16 mouse cellular contexts compared by ENCODE assay signal in genomic region chr17:50120098-50120497, GRCm38 (mm10).
DNase-seq lines count a peak whose midpoint lies in the region; ATAC-seq and TF ChIP-seq lines count a peak whose summit lies in the region.
"Had no signal": no experiment of that assay in that cellular context is flagged by ENCODE, and none has a peak within 500 bp of the region (broad histone marks: within the 10 kb centered on the region; RNA-seq: fewer than 3 reads in every experiment).

No protein-coding gene starts in this region.

- ATAC-seq in lung, postnatal 0 days = peak; percentile 37; the same call in 1 of the 2 replicates
- peak; percentile 73 for ATAC-seq in heart, embryonic 14.5 days (ENCODE audit: insufficient number of reproducible peaks, insufficient read depth, low FRiP score, low read depth)
- ATAC-seq in megakaryocyte progenitor cell, adult 5-6 weeks (replicated peaks; ENCODE audit: poor library complexity) = 0 out of 2 replicates have a peak, but pooled peaks have one; percentile 6

- 0 out of 2 replicates have a peak, but pooled peaks have one; percentile 31 for TF ChIP-seq POLR2A in heart, adult 2 months (IDR thresholded peaks at IDR 0.05; ENCODE audit: insufficient read depth, low read depth, low read length)

- H3K9me3 ChIP-seq in lung, postnatal 0 days (ENCODE audit: low read length) = no peaks in the 10 kb centered on the region
- H3K9me3 ChIP-seq in heart, embryonic 14.5 days (ENCODE audit: control insufficient read depth, low read length) = no peaks in the 10 kb centered on the region
- H3K9me3 ChIP-seq: hindbrain, embryonic 13.5 days; limb, embryonic 13.5 days; neural tube, embryonic 15.5 days had no signal

- peaks cover 27% of the 10 kb centered on the region for H3K36me3 ChIP-seq in heart, adult 2 months (ENCODE audit: control insufficient read depth, insufficient read depth, low read length)
- no peaks in the 10 kb centered on the region for H3K36me3 ChIP-seq in lung, postnatal 0 days (ENCODE audit: insufficient read depth, low read length)
- no peaks in the 10 kb centered on the region for H3K36me3 ChIP-seq in heart, embryonic 14.5 days (ENCODE audit: control insufficient read depth, insufficient read depth, low read length)
- H3K36me3 ChIP-seq: hindbrain, embryonic 13.5 days; limb, embryonic 13.5 days; neural tube, embryonic 15.5 days had no signal

- H3K4me1 ChIP-seq in heart, adult 2 months (ENCODE audit: control insufficient read depth, insufficient read depth, low read length) = peaks cover 45% of the 10 kb centered on the region
- H3K4me1 ChIP-seq in lung, postnatal 0 days (ENCODE audit: insufficient read depth, low read depth, low read length) = no peaks in the 10 kb centered on the region; the same call in 1 of the 2 replicates
- peaks cover 11 to 32% of the 10 kb centered on the region in 2 experiments for H3K4me1 ChIP-seq in heart, embryonic 14.5 days (ENCODE audit: control insufficient read depth in 2 of 2, insufficient read depth in 2 of 2, low read length in 2 of 2)
- H3K4me1 ChIP-seq: hindbrain, embryonic 13.5 days; neural tube, embryonic 15.5 days had no signal

- peak overlapping the region; percentile 91 for H3K27ac ChIP-seq in heart, adult 2 months
- H3K27ac ChIP-seq in lung, postnatal 0 days (ENCODE audit: low read length) = no peak overlapping the region
- peak overlapping the region; percentile 40 to 56 for H3K27ac ChIP-seq in heart, embryonic 14.5 days (replicated peaks in 1 of 2; ENCODE audit: control insufficient read depth in 1 of 2, insufficient read depth in 1 of 2, low read depth in 2 of 2, low read length in 2 of 2)
- H3K27ac ChIP-seq: hindbrain, embryonic 13.5 days; kidney, postnatal 0 days; left cerebral cortex, adult 2 months; limb, embryonic 13.5 days; neural tube, embryonic 15.5 days had no signal

- DNase-seq in heart, adult 2 months = peak; percentile 44 to 83
- DNase-seq in heart, postnatal 25 days (ENCODE audit: low spot score) = no peak
- peak; percentile 14 for DNase-seq in lung, postnatal 0 days (ENCODE audit: low spot score)
- no peak for DNase-seq in lung, postnatal 14 days
- DNase-seq in ovary, adult 18-20 months (ENCODE audit: low spot score) = no peak
- DNase-seq in ovary, postnatal 10 days (ENCODE audit: low spot score) = no peak
- DNase-seq: cerebellum, adult 8-10 months; right cerebral cortex, postnatal 25 days had no signal

- WGBS in heart, adult 2 months = 26% methylated on average over 4 of the region's 4 CpGs
- 65% methylated on average over 4 of the region's 4 CpGs for WGBS in lung, postnatal 0 days
- 39% methylated on average over 4 of the region's 4 CpGs for WGBS in heart, embryonic 14.5 days

- H3K27me3 ChIP-seq in heart, adult 2 months (ENCODE audit: control insufficient read depth, insufficient read depth, low read length) = no peaks in the 10 kb centered on the region
- H3K27me3 ChIP-seq in lung, postnatal 0 days (replicated peaks; ENCODE audit: insufficient read depth, low read length) = no peaks in the 10 kb centered on the region
- no peaks in the 10 kb centered on the region for H3K27me3 ChIP-seq in heart, embryonic 14.5 days (ENCODE audit: control insufficient read depth, insufficient read depth, low read length)
- H3K27me3 ChIP-seq: hindbrain, embryonic 13.5 days; limb, embryonic 13.5 days; neural tube, embryonic 15.5 days had no signal

- TF ChIP-seq EP300 in heart, adult 2 months (IDR thresholded peaks at IDR 0.05; ENCODE audit: insufficient read depth, low read depth, low read length) = peak; percentile 72
- no peak for TF ChIP-seq EP300 in lung, postnatal 0 days (IDR thresholded peaks at IDR 0.05)

- no peak overlapping the region for H3K4me2 ChIP-seq in lung, postnatal 0 days (replicated peaks; ENCODE audit: low read depth, low read length)
- no peak overlapping the region for H3K4me2 ChIP-seq in heart, embryonic 14.5 days (ENCODE audit: low read length)
- H3K4me2 ChIP-seq: hindbrain, embryonic 13.5 days; limb, embryonic 13.5 days; neural tube, embryonic 15.5 days had no signal

- intact Hi-C loops in heart, adult 2 months (cut with DNase I) = loop anchor here (5.0 kb wide), 1 partner anchor 67 kb away; no protein-coding TSS in a partner anchor
- intact Hi-C loops in heart, postnatal 25 days (cut with DNase I) = loop anchor here (5.0 kb wide), 2 partner anchors 68 to 72 kb away; partner anchors contain the start of gene Rftn1

- H3K9ac ChIP-seq in heart, adult 2 months (ENCODE audit: low read depth, low read length) = no peak overlapping the region
- no peak overlapping the region for H3K9ac ChIP-seq in lung, postnatal 0 days (replicated peaks; ENCODE audit: low read depth)
- no peak overlapping the region for H3K9ac ChIP-seq in heart, embryonic 14.5 days (ENCODE audit: low read length)
- H3K9ac ChIP-seq: hindbrain, embryonic 13.5 days; limb, embryonic 13.5 days; neural tube, embryonic 15.5 days had no signal

- TF ChIP-seq CTCF in heart, adult 2 months (IDR thresholded peaks at IDR 0.05) = no peak
- no peak for TF ChIP-seq CTCF in lung, postnatal 0 days (IDR thresholded peaks at IDR 0.05)

- no peak overlapping the region for H3K4me3 ChIP-seq in heart, adult 2 months
- H3K4me3 ChIP-seq in lung, postnatal 0 days (ENCODE audit: low read depth, low read length) = no peak overlapping the region
- no peak overlapping the region for H3K4me3 ChIP-seq in heart, embryonic 14.5 days (ENCODE audit: control insufficient read depth in 1 of 2, insufficient read depth in 1 of 2, low read depth in 1 of 2, low read length in 2 of 2)
- H3K4me3 ChIP-seq: erythroblast, embryonic 14.5 days; hindbrain, embryonic 13.5 days; left cerebral cortex, adult 2 months; limb, embryonic 13.5 days; neural tube, embryonic 15.5 days had no signal

- no peaks in the 10 kb centered on the region for H3K79me2 ChIP-seq in heart, adult 2 months (replicated peaks; ENCODE audit: control insufficient read depth, insufficient read depth, low read length)

Comparison
In these comparisons a context has a peak if more than half of its experiments do, and no peak if none do; other contexts are left out.
1. DNase-seq: peak in heart, adult 2 months (2 of 2) and lung, postnatal 0 days (single experiment); none in heart, postnatal 25 days (single experiment), lung, postnatal 14 days (single experiment), ovary, adult 18-20 months (single experiment) and ovary, postnatal 10 days (single experiment).
2. ATAC-seq: peak in every context shown above with its lines; median percentile 73 in heart, embryonic 14.5 days; 37 in lung, postnatal 0 days; 6 in megakaryocyte progenitor cell, adult 5-6 weeks.